Mouse (Mus musculus): ENCODE results near the gene D17Wsu92e. TPM values are rescaled to one million over a fixed set of nuclear protein-coding genes. Genes with fewer than 3 reads are reported as not detected.

Gene D17Wsu92e
- polyA plus RNA-seq, 1 experiment from 2014 or later: 27.4 TPM

- H3K4me2 ChIP-seq (replicated peaks; ENCODE audit: low read depth): no peak overlapping the region
- no peaks in the 10 kb centered on the region for H3K36me3 ChIP-seq (ENCODE audit: control insufficient read depth, insufficient read depth)
- no peak overlapping the region for H3K27ac ChIP-seq (ENCODE audit: low read depth, low read length)
- no peaks in the 10 kb centered on the region; the same call in 1 of the 2 replicates for H3K4me1 ChIP-seq (replicated peaks; ENCODE audit: control insufficient read depth, insufficient read depth, low read length)
- no peaks in the 10 kb centered on the region for H3K9me3 ChIP-seq (ENCODE audit: control insufficient read depth)
- no peak overlapping the region for H3K4me3 ChIP-seq (ENCODE audit: low read depth, low read length)
- ATAC-seq: no peak
- TF ChIP-seq CTCF (IDR thresholded peaks at IDR 0.05; ENCODE audit: low read depth): peak; percentile 58
- H3K9ac ChIP-seq (ENCODE audit: low read depth, low read length): no peak overlapping the region
- 61% methylated on average over 7 of the region's 7 CpGs for WGBS
- no peaks in the 10 kb centered on the region for H3K27me3 ChIP-seq (replicated peaks; ENCODE audit: control insufficient read depth, insufficient read depth, low read length)
Measured at GRCm38 (mm10) chr17:27830411-27830810, 10.0 kb upstream of the D17Wsu92e start.

- H3K36me3 ChIP-seq (ENCODE audit: control insufficient read depth, insufficient read depth): no peaks in the 10 kb centered on the region
- no peak overlapping the region for H3K4me3 ChIP-seq (ENCODE audit: low read depth, low read length)
- H3K4me1 ChIP-seq (replicated peaks; ENCODE audit: control insufficient read depth, insufficient read depth, low read length): no peaks in the 10 kb centered on the region; the same call in 1 of the 2 replicates
Measured at GRCm38 (mm10) chr17:27827511-27827910, 7.1 kb upstream of the D17Wsu92e start.

GRCm38 (mm10) chr17:27826908-27827383 lies 6.5 kb upstream of the D17Wsu92e start:
- H3K9me3 ChIP-seq (ENCODE audit: control insufficient read depth): no peaks in the 10 kb centered on the region
- 2% methylated on average over 8 of the region's 9 CpGs for WGBS
- peak overlapping the region; percentile 26; the same call in 1 of the 2 replicates for H3K4me3 ChIP-seq (ENCODE audit: low read depth, low read length)
- no peak for ATAC-seq
- no peaks in the 10 kb centered on the region for H3K27me3 ChIP-seq (replicated peaks; ENCODE audit: control insufficient read depth, insufficient read depth, low read length)
- no peaks in the 10 kb centered on the region for H3K36me3 ChIP-seq (ENCODE audit: control insufficient read depth, insufficient read depth)
- peak overlapping the region; percentile 68 for H3K27ac ChIP-seq (ENCODE audit: low read depth, low read length)
- no peaks in the 10 kb centered on the region; the same call in 1 of the 2 replicates for H3K4me1 ChIP-seq (replicated peaks; ENCODE audit: control insufficient read depth, insufficient read depth, low read length)
- H3K9ac ChIP-seq (ENCODE audit: low read depth, low read length): peak overlapping the region; percentile 31; the same call in 1 of the 2 replicates
- no peak for TF ChIP-seq CTCF (IDR thresholded peaks at IDR 0.05; ENCODE audit: low read depth)
- peak overlapping the region; percentile 66 for H3K4me2 ChIP-seq (replicated peaks; ENCODE audit: low read depth)

More at GRCm38 (mm10) chr17:27827511-27827910, 7.1 kb upstream of the D17Wsu92e start:
- Histone ChIP-seq H3K27ac (ENCODE audit: low read depth, low read length) (no peak overlapping the region), H3K27me3 (replicated peaks; ENCODE audit: control insufficient read depth, insufficient read depth, low read length) (no peaks in the 10 kb centered on the region), H3K9ac (ENCODE audit: low read depth, low read length) (no peak overlapping the region), H3K9me3 (ENCODE audit: control insufficient read depth) (no peaks in the 10 kb centered on the region), H3K4me2 (replicated peaks; ENCODE audit: low read depth) (no peak overlapping the region)
- no peak for ATAC-seq
- 50% methylated on average over 6 of the region's 6 CpGs for WGBS
- no peak for TF ChIP-seq CTCF (IDR thresholded peaks at IDR 0.05; ENCODE audit: low read depth)

GRCm38 (mm10) chr17:27825984-27826905 lies 5.8 kb upstream of the D17Wsu92e start:
- H3K4me3 ChIP-seq (ENCODE audit: low read depth, low read length): peak overlapping the region; percentile 26
- peaks cover 5% of the 10 kb centered on the region; the same call in 1 of the 2 replicates for H3K4me1 ChIP-seq (replicated peaks; ENCODE audit: control insufficient read depth, insufficient read depth, low read length)
- no peaks in the 10 kb centered on the region for H3K36me3 ChIP-seq (ENCODE audit: control insufficient read depth, insufficient read depth)
- peak overlapping the region; percentile 66 for H3K4me2 ChIP-seq (replicated peaks; ENCODE audit: low read depth)
- peak; percentile 55 for ATAC-seq
- no peaks in the 10 kb centered on the region for H3K27me3 ChIP-seq (replicated peaks; ENCODE audit: control insufficient read depth, insufficient read depth, low read length)
- H3K9me3 ChIP-seq (ENCODE audit: control insufficient read depth): no peaks in the 10 kb centered on the region
- H3K9ac ChIP-seq (ENCODE audit: low read depth, low read length): peak overlapping the region; percentile 31; the same call in 1 of the 2 replicates
- WGBS: 5% methylated on average over 22 of the region's 22 CpGs
- peak; percentile 55 for TF ChIP-seq CTCF (IDR thresholded peaks at IDR 0.05; ENCODE audit: low read depth)
- peak overlapping the region; percentile 68 for H3K27ac ChIP-seq (ENCODE audit: low read depth, low read length)

GRCm38 (mm10) chr17:27825539-27825938 lies 5.1 kb upstream of the D17Wsu92e start:
- Histone ChIP-seq H3K27me3 (replicated peaks; ENCODE audit: control insufficient read depth, insufficient read depth, low read length) (no peaks in the 10 kb centered on the region), H3K9ac (ENCODE audit: low read depth, low read length) (no peak overlapping the region), H3K36me3 (ENCODE audit: control insufficient read depth, insufficient read depth) (no peaks in the 10 kb centered on the region), H3K4me1 (replicated peaks; ENCODE audit: control insufficient read depth, insufficient read depth, low read length) (peaks cover 6% of the 10 kb centered on the region; the same call in 1 of the 2 replicates), H3K27ac (ENCODE audit: low read depth, low read length) (no peak overlapping the region; the same call in 1 of the 2 replicates), H3K4me3 (ENCODE audit: low read depth, low read length) (peak overlapping the region; percentile 26), H3K9me3 (ENCODE audit: control insufficient read depth) (no peaks in the 10 kb centered on the region), H3K4me2 (replicated peaks; ENCODE audit: low read depth) (peak overlapping the region; percentile 66)
- no peak for ATAC-seq
- WGBS: 22% methylated on average over 3 of the region's 3 CpGs
- no peak for TF ChIP-seq CTCF (IDR thresholded peaks at IDR 0.05; ENCODE audit: low read depth)

GRCm38 (mm10) chr17:27824941-27825340 lies 4.5 kb upstream of the D17Wsu92e start:
- H3K36me3 ChIP-seq (ENCODE audit: control insufficient read depth, insufficient read depth): no peaks in the 10 kb centered on the region
- TF ChIP-seq CTCF (IDR thresholded peaks at IDR 0.05; ENCODE audit: low read depth): no peak
- H3K4me3 ChIP-seq (ENCODE audit: low read depth, low read length): no peak overlapping the region
- WGBS: 50% methylated on average over 1 of the region's 1 CpGs
- H3K27ac ChIP-seq (ENCODE audit: low read depth, low read length): no peak overlapping the region
- H3K4me2 ChIP-seq (replicated peaks; ENCODE audit: low read depth): no peak overlapping the region
- no peaks in the 10 kb centered on the region for H3K9me3 ChIP-seq (ENCODE audit: control insufficient read depth)
- no peak overlapping the region for H3K9ac ChIP-seq (ENCODE audit: low read depth, low read length)
- H3K27me3 ChIP-seq (replicated peaks; ENCODE audit: control insufficient read depth, insufficient read depth, low read length): no peaks in the 10 kb centered on the region
- ATAC-seq: no peak
- peaks cover 6% of the 10 kb centered on the region; the same call in 1 of the 2 replicates for H3K4me1 ChIP-seq (replicated peaks; ENCODE audit: control insufficient read depth, insufficient read depth, low read length)
